Mouse (Mus musculus): Measurements from ENCODE around the gene Cfap57.
A peak's percentile ranks its signal among the peaks of the same experiment; 100 is the strongest.
"Not testable (repeated sequence)": the region's sequence is repeated elsewhere in the genome, so short reads cannot be mapped to it uniquely, and the experiment has no call there.

The Cfap57 gene

GRCm38 (mm10) chr4:118564062-118564925, 56.3 kb downstream of the Cfap57 start:
- no peak for DNase-seq (ENCODE audit: low spot score)

GRCm38 (mm10) chr4:118553039-118553649, 67.4 kb downstream of the Cfap57 start:
- DNase-seq (ENCODE audit: low spot score) = no peak

- DNase-seq (ENCODE audit: low spot score) = peak; percentile 85
Observed at GRCm38 (mm10) chr4:118548130-118548480, 72.5 kb downstream of the Cfap57 start.

- DNase-seq (ENCODE audit: low spot score) = not testable (repeated sequence)
Observed at GRCm38 (mm10) chr4:118547424-118548129, 73.0 kb downstream of the Cfap57 start.

- no peak for DNase-seq (ENCODE audit: low spot score)
Observed at GRCm38 (mm10) chr4:118544441-118545127, 76.0 kb downstream of the Cfap57 start.

- DNase-seq (ENCODE audit: low spot score) = peak; percentile 59
Observed at GRCm38 (mm10) chr4:118543592-118544260, 76.9 kb downstream of the Cfap57 start, which contains the start of gene Tmem125. TSS of gene Tmem125 (minus strand) at chr4:118544044.

GRCm38 (mm10) chr4:118543158-118543530, 77.4 kb downstream of the Cfap57 start:
- no peak for DNase-seq (ENCODE audit: low spot score)

- DNase-seq (ENCODE audit: low spot score) = no peak
Observed at GRCm38 (mm10) chr4:118542510-118543157, 77.9 kb downstream of the Cfap57 start.

- no peak for DNase-seq (ENCODE audit: low spot score)
Observed at GRCm38 (mm10) chr4:118539904-118540303, 80.7 kb downstream of the Cfap57 start.

GRCm38 (mm10) chr4:118537801-118538200, 82.8 kb downstream of the Cfap57 start:
- DNase-seq (ENCODE audit: low spot score) = no peak

GRCm38 (mm10) chr4:118535610-118536009, 85.0 kb downstream of the Cfap57 start:
- no peak for DNase-seq (ENCODE audit: low spot score)

GRCm38 (mm10) chr4:118533605-118534004, 87.0 kb downstream of the Cfap57 start:
- DNase-seq (ENCODE audit: low spot score) = no peak

GRCm38 (mm10) chr4:118533156-118533555, 87.4 kb downstream of the Cfap57 start:
- DNase-seq (ENCODE audit: low spot score) = no peak

- no peak for DNase-seq (ENCODE audit: low spot score)
Observed at GRCm38 (mm10) chr4:118532663-118533062, 87.9 kb downstream of the Cfap57 start.

GRCm38 (mm10) chr4:118527720-118528119, 92.9 kb downstream of the Cfap57 start:
- DNase-seq (ENCODE audit: low spot score) = no peak

- no peak for DNase-seq (ENCODE audit: low spot score)
Observed at GRCm38 (mm10) chr4:118527335-118527681, 93.3 kb downstream of the Cfap57 start.

- peak; percentile 20 for DNase-seq (ENCODE audit: low spot score)
Observed at GRCm38 (mm10) chr4:118526408-118527334, 93.9 kb downstream of the Cfap57 start, which contains the start of gene 2610528J11Rik. TSS of gene 2610528J11Rik (plus strand) at chr4:118526999.

GRCm38 (mm10) chr4:118525779-118526178, 94.8 kb downstream of the Cfap57 start:
- no peak for DNase-seq (ENCODE audit: low spot score)

GRCm38 (mm10) chr4:118523976-118524375, 96.6 kb downstream of the Cfap57 start:
- no peak for DNase-seq (ENCODE audit: low spot score)

GRCm38 (mm10) chr4:118522248-118522647, 98.3 kb downstream of the Cfap57 start:
- no peak for DNase-seq (ENCODE audit: low spot score)

Data from embryo, embryonic 10 days (tissue).